Mouse (Mus musculus) layer of hippocampus, adult 9-10 months (tissue): ENCODE measurements around the gene Sh3glb2.

Experiments
- DNase-seq: peaks from one replicate; pipeline ENCODE4 v3.0.0; 2022; ENCODE audit warnings: low spot score

Gene Sh3glb2

GRCm38 (mm10) chr2:30380564-30381376 is 21.6 kb upstream of the Sh3glb2 start:
- DNase-seq = no peak

GRCm38 (mm10) chr2:30379307-30379706 is 20.2 kb upstream of the Sh3glb2 start:
- no peak for DNase-seq

- no peak for DNase-seq
Measured at GRCm38 (mm10) chr2:30377721-30378120, 18.6 kb upstream of the Sh3glb2 start.

- no peak for DNase-seq
Measured at GRCm38 (mm10) chr2:30375893-30376292, 16.8 kb upstream of the Sh3glb2 start.

- no peak for DNase-seq
Measured at GRCm38 (mm10) chr2:30372726-30373125, 13.6 kb upstream of the Sh3glb2 start.

- no peak for DNase-seq
Measured at GRCm38 (mm10) chr2:30371544-30371943, 12.4 kb upstream of the Sh3glb2 start.

- no peak for DNase-seq
Measured at GRCm38 (mm10) chr2:30366203-30366602, 7.1 kb upstream of the Sh3glb2 start.

GRCm38 (mm10) chr2:30365281-30366069 is 6.3 kb upstream of the Sh3glb2 start:
- DNase-seq = no peak

- DNase-seq = peak; percentile 99
Measured at GRCm38 (mm10) chr2:30363773-30364650, 4.9 kb upstream of the Sh3glb2 start, which contains the start of gene Miga2. TSS of gene Miga2 (plus strand) at chr2:30364233.

GRCm38 (mm10) chr2:30362865-30363264 is 3.7 kb upstream of the Sh3glb2 start:
- no peak for DNase-seq

- no peak for DNase-seq
Measured at GRCm38 (mm10) chr2:30360626-30361025, 1.5 kb upstream of the Sh3glb2 start.

GRCm38 (mm10) chr2:30357552-30358510 is 1.3 kb downstream of the Sh3glb2 start:
- DNase-seq = no peak

GRCm38 (mm10) chr2:30356906-30357305 is 2.2 kb downstream of the Sh3glb2 start:
- DNase-seq = no peak

- no peak for DNase-seq
Measured at GRCm38 (mm10) chr2:30356266-30356665, 2.9 kb downstream of the Sh3glb2 start.

- no peak for DNase-seq
Measured at GRCm38 (mm10) chr2:30355861-30356260, 3.3 kb downstream of the Sh3glb2 start.

- no peak for DNase-seq
Measured at GRCm38 (mm10) chr2:30351149-30351548, 8.0 kb downstream of the Sh3glb2 start.

GRCm38 (mm10) chr2:30349196-30349595 is 9.9 kb downstream of the Sh3glb2 start:
- DNase-seq = no peak

GRCm38 (mm10) chr2:30345971-30346676 is 13.0 kb downstream of the Sh3glb2 start:
- no peak for DNase-seq

GRCm38 (mm10) chr2:30343601-30344137 is 15.5 kb downstream of the Sh3glb2 start:
- DNase-seq = no peak

GRCm38 (mm10) chr2:30342544-30342943 is 16.6 kb downstream of the Sh3glb2 start:
- DNase-seq = no peak
